9 mouse cellular contexts compared by ENCODE assay signal in the genomic region with DNA sequence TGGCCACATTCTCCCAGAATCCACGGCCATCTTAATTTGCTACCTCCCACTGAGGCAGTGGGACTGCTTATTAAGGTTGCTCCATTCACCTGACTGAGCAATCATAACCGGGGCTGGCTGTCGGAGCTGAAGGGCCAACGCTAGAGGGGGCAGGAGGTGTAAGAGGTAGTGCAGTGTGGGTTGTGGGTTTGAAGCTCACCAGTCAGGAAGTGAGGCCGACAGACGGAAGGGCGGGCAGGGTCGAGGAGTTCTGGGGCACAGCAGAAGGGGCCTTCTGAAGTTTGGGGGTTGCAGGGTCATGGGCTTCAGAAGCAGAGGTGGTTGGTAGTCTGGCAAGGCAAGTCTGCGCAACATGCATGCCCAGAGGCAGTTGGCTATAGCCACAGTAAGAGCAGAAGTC. TPM values are rescaled to one million over a fixed set of nuclear protein-coding genes. Genes with fewer than 3 reads are reported as not detected.
DNase-seq lines count a peak whose midpoint lies in the region; ATAC-seq and TF ChIP-seq lines count a peak whose summit lies in the region.
"Had no signal": no experiment of that assay in that cellular context is flagged by ENCODE, and none has a peak within 500 bp of the region (broad histone marks: within the 10 kb centered on the region; RNA-seq: fewer than 3 reads in every experiment).

A gene (plus strand): TSS at position 205 of the 400 bp plus-strand sequence.

- H3K4me2 ChIP-seq in hindbrain, embryonic 15.5 days = peak within 1 kb of the TSS; percentile 16; the same call in 1 of the 2 replicates
- H3K4me2 ChIP-seq in hindbrain, embryonic 12.5 days (replicated peaks) = no peak within 1 kb of the TSS
- no peak within 1 kb of the TSS for H3K4me2 ChIP-seq in lung, postnatal 0 days (replicated peaks; ENCODE audit: low read depth, low read length)
- H3K4me2 ChIP-seq in kidney, embryonic 14.5 days (replicated peaks; ENCODE audit: low read depth, low read length) = no peak within 1 kb of the TSS

- peaks cover 35% of the 10 kb centered on the region for H3K4me1 ChIP-seq in hindbrain, embryonic 15.5 days (replicated peaks)
- peaks cover 31% of the 10 kb centered on the region for H3K4me1 ChIP-seq in hindbrain, embryonic 12.5 days
- H3K4me1 ChIP-seq in lung, postnatal 0 days (ENCODE audit: insufficient read depth, low read depth, low read length) = peaks cover 14% of the 10 kb centered on the region; the same call in 1 of the 2 replicates
- H3K4me1 ChIP-seq in kidney, embryonic 14.5 days (ENCODE audit: control insufficient read depth, insufficient read depth, low read length) = peaks cover 20% of the 10 kb centered on the region

- 0 out of 2 replicates have a peak, but pooled peaks have one; percentile 4 for TF ChIP-seq CTCF in lung, postnatal 0 days (IDR thresholded peaks at IDR 0.05)

- no peak within 1 kb of the TSS for H3K27ac ChIP-seq in hindbrain, embryonic 15.5 days (replicated peaks)
- H3K27ac ChIP-seq in hindbrain, embryonic 12.5 days = no peak within 1 kb of the TSS
- no peak within 1 kb of the TSS for H3K27ac ChIP-seq in lung, postnatal 0 days (ENCODE audit: low read length)
- no peak within 1 kb of the TSS for H3K27ac ChIP-seq in kidney, embryonic 14.5 days (ENCODE audit: low read depth, low read length)

- WGBS in hindbrain, embryonic 15.5 days = 75% methylated on average over 9 of the region's 9 CpGs
- WGBS in hindbrain, embryonic 12.5 days = 66% methylated on average over 9 of the region's 9 CpGs
- 56% methylated on average over 9 of the region's 9 CpGs for WGBS in lung, postnatal 0 days
- 56% methylated on average over 9 of the region's 9 CpGs for WGBS in kidney, embryonic 14.5 days

- no peak for TF ChIP-seq EP300 in lung, postnatal 0 days (IDR thresholded peaks at IDR 0.05)

- no peak within 1 kb of the TSS for H3K9ac ChIP-seq in hindbrain, embryonic 15.5 days
- H3K9ac ChIP-seq in hindbrain, embryonic 12.5 days = no peak within 1 kb of the TSS
- no peak within 1 kb of the TSS for H3K9ac ChIP-seq in lung, postnatal 0 days (replicated peaks; ENCODE audit: low read depth)
- H3K9ac ChIP-seq in kidney, embryonic 14.5 days (ENCODE audit: low read depth, low read length) = no peak within 1 kb of the TSS

- ATAC-seq in hindbrain, embryonic 15.5 days (ENCODE audit: low FRiP score, low read depth) = no peak
- no peak for ATAC-seq in hindbrain, embryonic 12.5 days (ENCODE audit: low FRiP score)
- ATAC-seq in common myeloid progenitor, adult 5-6 weeks (replicated peaks; ENCODE audit: low read depth, poor library complexity, severe bottlenecking) = peak; percentile 80
- no peak for ATAC-seq in lung, postnatal 0 days
- ATAC-seq in kidney, embryonic 14.5 days (ENCODE audit: low FRiP score, low TSS enrichment) = no peak

- no peaks in the 10 kb centered on the region for H3K27me3 ChIP-seq in hindbrain, embryonic 15.5 days
- H3K27me3 ChIP-seq in hindbrain, embryonic 12.5 days = peaks cover 49% of the 10 kb centered on the region
- H3K27me3 ChIP-seq in lung, postnatal 0 days (replicated peaks; ENCODE audit: insufficient read depth, low read length) = peaks cover 27% of the 10 kb centered on the region
- H3K27me3 ChIP-seq in kidney, embryonic 14.5 days (ENCODE audit: control insufficient read depth, insufficient read depth, low read length) = peaks cover 42% of the 10 kb centered on the region

- no peak within 1 kb of the TSS for H3K4me3 ChIP-seq in hindbrain, embryonic 15.5 days
- no peak within 1 kb of the TSS for H3K4me3 ChIP-seq in hindbrain, embryonic 12.5 days
- no peak within 1 kb of the TSS for H3K4me3 ChIP-seq in lung, postnatal 0 days (ENCODE audit: low read depth, low read length)
- no peak within 1 kb of the TSS for H3K4me3 ChIP-seq in kidney, embryonic 14.5 days (ENCODE audit: low read length)
- H3K4me3 ChIP-seq: myocyte had no signal

- no peaks in the 10 kb centered on the region for H3K36me3 ChIP-seq in hindbrain, embryonic 15.5 days
- no peaks in the 10 kb centered on the region for H3K36me3 ChIP-seq in hindbrain, embryonic 12.5 days
- H3K36me3 ChIP-seq in lung, postnatal 0 days (ENCODE audit: insufficient read depth, low read length) = no peaks in the 10 kb centered on the region
- no peaks in the 10 kb centered on the region for H3K36me3 ChIP-seq in kidney, embryonic 14.5 days (ENCODE audit: control insufficient read depth, insufficient read depth, low read length)

- no peaks in the 10 kb centered on the region for H3K9me3 ChIP-seq in hindbrain, embryonic 15.5 days
- H3K9me3 ChIP-seq in hindbrain, embryonic 12.5 days (replicated peaks) = no peaks in the 10 kb centered on the region
- H3K9me3 ChIP-seq in lung, postnatal 0 days (ENCODE audit: low read length) = no peaks in the 10 kb centered on the region
- H3K9me3 ChIP-seq in kidney, embryonic 14.5 days (ENCODE audit: control insufficient read depth, low read length) = no peaks in the 10 kb centered on the region

- no peak for DNase-seq in lung, postnatal 0 days (ENCODE audit: low spot score)
- peak; percentile 67 to 81 for DNase-seq in spleen, postnatal 4 days (ENCODE audit: low spot score in 2 of 2)
- DNase-seq in right cerebral cortex, adult 18-20 months = no peak
- DNase-seq in kidney, postnatal 36 days = no peak

RNA-seq across cellular contexts. Expression of the gene that starts here (rescaled TPM):
- 4.0 and 4.9 TPM in 2 replicates for polyA plus RNA-seq in hindbrain, embryonic 15.5 days (2015; fragmentation: Nextera tagmentation; extraction: Ambion mirVana)
- 1.7 and 2.0 TPM in 2 replicates for polyA plus RNA-seq in hindbrain, embryonic 12.5 days (2016; fragmentation: Nextera tagmentation; extraction: Ambion mirVana)
- total RNA-seq in common myeloid progenitor, adult 5-6 weeks (2017) = 40.8 and 56.1 TPM in 2 replicates
- 0.04 and 0.32 TPM in 2 replicates for polyA plus RNA-seq in lung, postnatal 0 days (2015; fragmentation: Nextera tagmentation; extraction: Ambion mirVana)
- 0.07 and 0.61 TPM in 2 replicates for polyA plus RNA-seq in kidney, embryonic 14.5 days (2014; fragmentation: Nextera tagmentation; extraction: Ambion mirVana)

Comparison
In these comparisons a context has a peak if more than half of its experiments do, and no peak if none do; other contexts are left out.
1. DNase-seq: peak in spleen, postnatal 4 days (2 of 2); none in lung, postnatal 0 days (single experiment), right cerebral cortex, adult 18-20 months (single experiment) and kidney, postnatal 36 days (0 of 2).